Mouse (Mus musculus) left cerebral cortex, postnatal 4 days (tissue): ENCODE data around the gene Sidt1. TPM values are rescaled to one million over a fixed set of nuclear protein-coding genes. Genes with fewer than 3 reads are reported as not detected.
A peak's percentile ranks its signal among the peaks of the same experiment; 100 is the strongest.
"Not testable (repeated sequence)": the region's sequence is repeated elsewhere in the genome, so short reads cannot be mapped to it uniquely, and the experiment has no call there.

Experiments used
- DNase-seq: peaks from one replicate; pipeline ENCODE4 v3.0.0-alpha.2; 2022
- intact Hi-C: fragments of 180-260 bp; cut with DNase I; formaldehyde crosslinking; loops from one replicate; pipeline ENCODE4 v1.15.1; 2025
- total RNA-seq, 2 experiments: library from RNA; stranded (reverse); gene quantifications; 2 replicates each; pipeline ENCODE4 v1.2.3; 2021

The Sidt1 gene
- total RNA-seq, 2 experiments from 2014 or later, result 16.0 to 17.9 TPM

DNA sequence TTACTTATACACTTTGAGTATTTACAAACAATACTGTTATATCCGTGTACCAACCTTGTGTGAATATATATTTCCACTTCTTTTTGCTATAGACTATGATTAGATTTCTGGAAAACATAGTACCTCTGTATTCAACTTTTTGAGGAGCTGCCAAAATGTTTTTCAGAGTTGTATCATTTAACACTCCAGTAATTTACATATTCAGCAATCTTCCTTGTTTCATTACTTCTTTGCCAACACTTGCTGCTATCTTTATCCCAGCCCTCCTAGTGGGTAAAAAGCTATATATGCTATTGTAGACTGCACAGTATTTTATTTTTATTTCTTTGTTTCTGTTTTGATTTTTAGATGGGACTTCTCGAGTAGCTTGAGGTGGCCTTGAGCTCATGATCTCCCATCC lies 29.2 kb downstream of the Sidt1 start:
- no peak for DNase-seq
- intact Hi-C loops, result no loop called here

DNA sequence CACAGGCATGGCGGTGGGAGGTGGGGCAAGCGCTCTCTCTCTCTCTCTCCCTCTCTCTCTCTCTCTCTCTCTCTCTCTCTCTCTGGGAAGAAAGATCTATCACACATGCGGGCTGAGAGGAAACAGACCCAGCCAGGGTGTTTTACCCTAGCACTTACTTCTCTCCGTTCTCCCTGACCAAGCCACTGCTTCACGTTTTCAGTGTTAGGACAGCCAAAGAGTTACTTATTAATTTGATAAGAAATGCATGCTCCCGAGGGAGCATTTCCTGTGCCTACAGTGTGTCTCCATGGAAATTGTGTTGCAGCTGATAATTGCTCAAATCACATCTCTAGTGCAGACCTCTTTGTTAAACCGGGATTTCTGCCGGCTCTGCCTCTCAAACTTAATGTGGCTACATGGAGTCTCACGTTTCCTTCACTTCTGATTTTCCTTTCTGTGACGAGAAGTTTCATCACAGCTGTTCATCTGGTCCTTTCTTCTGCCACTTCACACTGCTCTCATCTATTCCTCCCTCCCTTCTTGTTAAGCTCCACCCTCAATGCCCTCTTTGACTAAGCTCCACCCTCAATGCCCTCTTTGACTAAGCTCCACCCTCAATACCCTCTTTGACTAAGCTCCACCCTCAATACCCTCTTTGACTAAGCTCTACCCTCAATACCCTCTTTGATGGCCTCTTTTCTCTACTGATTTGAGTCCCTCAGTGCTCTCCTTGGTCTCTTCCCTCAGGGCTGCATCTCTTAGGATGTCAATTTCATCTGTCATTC lies 30.7 kb downstream of the Sidt1 start:
- intact Hi-C loops, result no loop called here
- no peak for DNase-seq

DNA sequence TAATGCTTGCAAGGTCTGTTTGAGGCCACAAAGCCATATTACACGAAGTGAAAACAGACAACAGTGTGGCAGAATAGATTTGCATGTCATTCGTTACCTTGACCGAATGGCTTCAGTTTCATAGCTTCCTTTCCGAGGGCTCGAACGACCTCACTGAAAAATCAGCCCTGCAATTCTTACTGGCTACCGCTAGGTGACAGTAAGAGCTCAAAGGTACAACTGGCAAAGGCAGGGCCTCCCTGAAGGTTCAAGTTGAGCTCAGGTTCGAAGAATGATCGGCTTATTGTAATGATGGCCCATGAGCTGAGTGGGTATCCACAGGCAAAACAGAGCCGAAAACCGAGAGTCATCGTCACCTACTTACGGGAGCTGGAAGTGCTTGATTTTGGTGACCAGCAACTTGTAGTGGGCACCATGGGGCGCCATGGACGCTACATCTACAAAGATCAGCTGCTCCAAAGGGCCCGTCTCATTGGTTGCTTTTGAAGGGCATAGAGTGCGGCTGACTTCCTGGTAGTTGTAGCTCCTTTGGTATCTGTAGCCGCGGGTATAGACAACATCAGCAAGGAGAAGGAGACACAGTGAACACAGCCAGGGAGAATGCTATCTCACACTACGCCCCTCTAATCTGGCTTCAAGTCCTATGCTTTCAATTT lies 33.4 kb downstream of the Sidt1 start:
- no peak for DNase-seq
- intact Hi-C loops, result no loop called here

DNA sequence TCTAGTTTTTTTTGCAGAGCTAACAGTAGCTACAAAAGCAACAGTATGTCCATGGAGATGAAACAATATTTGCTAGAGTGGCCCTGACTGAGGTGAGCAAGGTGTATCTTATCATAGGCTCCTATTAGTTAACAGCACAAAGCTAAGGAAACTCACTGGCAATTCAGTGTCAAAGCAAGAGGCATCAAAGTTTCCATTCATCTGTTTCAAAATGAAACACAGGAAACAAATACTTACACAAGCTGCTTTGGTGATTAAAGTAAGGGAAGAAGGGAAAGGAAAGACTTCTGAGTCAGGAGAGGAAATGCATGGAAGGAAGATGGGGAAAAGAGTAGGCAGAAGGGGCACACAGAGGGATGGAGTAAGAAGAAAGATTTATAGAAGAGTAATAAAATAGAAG lies 39.0 kb downstream of the Sidt1 start:
- no peak for DNase-seq
- intact Hi-C loops, result no loop called here

DNA sequence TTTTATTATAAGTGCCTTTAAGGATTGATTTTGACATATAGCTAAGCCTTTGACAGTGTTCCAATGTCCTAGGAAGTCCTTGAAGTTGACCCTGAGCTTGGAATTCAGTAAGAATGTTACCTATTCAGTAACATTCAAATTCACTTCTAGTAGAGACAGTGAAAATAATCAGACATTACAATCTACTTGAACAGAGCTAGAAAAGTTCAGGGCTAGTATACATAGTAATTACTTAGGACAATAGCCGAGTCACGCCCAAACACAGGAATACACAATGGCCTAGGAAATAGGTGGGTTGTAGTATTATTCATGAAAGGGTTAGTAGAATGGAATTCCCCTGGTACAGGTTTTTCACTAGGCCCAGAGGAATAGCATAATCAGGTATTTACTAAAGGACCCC lies 40.3 kb downstream of the Sidt1 start:
- DNase-seq, intact Hi-C loops: not testable (repeated sequence)

DNA sequence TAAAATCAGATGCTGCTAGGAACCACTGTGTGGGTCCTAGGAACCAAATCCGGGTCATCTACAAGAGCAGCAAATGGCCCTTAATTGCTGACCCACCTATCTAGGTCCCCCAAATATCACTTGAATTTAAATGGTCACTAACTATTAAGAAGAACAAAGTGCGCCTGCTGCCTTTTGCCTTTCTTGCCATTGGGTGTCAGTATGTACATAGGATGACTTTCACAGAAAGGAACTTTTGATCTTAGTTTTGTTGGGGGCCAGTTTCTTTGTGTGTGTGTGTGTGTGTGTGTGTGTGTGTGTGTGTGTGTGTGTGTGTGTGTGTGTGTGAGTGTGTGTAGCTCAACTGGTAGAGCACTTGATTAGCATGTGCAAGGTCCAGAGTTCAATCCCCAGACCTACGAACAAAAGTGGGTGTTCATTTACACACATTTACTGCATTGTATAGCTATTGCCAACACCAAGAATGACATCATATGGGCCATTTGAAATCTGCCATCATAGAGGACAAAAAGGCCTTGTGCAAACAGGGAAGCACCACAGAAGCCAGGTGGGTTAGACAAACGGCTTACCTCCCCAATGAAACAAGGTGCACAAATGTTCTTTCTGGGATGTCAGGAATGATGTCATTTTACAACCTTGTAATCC lies 43.9 kb downstream of the Sidt1 start:
- DNase-seq, result no peak
- intact Hi-C loops, result no loop called here

DNA sequence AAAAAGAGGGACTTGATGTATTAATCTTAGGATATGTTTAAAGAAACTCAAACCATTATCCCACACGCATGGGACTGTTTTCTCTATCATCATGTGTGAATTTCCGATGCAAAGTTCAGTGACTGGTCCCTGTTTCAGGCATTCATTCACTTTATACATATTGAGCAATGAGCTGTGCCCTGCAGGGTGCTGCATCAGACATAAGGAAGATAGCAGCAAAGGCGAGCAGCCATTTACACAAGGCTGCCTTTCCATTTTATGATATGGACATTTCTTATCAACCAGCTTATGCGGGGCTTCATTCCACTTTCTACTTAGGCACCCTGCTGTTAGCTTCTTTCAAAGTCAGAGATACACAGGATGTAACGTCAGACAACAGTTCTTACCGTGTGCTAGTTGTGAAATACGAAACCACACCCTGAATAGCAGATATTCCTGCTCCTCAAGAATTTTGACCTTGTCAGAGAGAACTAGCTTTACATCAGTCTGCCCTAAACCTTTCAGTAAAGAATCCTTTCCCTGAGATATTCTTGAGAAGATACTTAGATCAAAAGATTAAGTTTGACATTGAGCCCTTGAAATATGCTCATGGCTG lies 45.5 kb downstream of the Sidt1 start:
- intact Hi-C loops, result no loop called here
- DNase-seq, result no peak

DNA sequence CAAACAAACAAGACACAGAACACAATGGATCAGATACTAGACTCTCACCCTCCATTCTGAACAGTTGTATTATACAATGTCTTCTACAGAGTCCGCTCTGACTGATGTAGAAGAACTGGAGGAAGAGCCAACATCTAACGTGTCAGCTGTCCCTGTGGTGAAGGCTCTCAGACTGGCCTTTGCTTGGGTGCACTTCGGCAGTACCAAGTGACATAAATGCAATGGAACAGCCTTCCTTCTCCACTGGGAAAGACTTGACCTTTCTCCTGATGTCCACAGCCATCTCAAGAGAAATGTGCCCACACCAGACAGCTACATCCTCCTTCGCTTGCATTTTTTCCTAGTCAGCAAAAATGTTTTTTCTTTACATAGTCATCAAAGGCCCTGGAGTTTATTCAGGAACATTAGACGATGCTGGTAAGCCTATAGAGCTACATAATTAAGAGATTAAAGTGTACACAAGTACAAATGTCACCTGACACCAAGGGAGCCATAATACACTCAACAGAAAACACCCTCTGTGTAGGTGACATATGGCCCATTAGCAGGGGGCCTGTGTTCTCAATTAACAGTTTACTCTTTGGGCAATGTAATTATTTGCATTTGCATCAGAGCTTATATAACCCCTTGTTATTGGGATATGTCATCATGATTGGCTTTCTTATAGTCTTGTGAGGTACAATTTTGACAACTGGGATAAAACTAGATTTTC lies 50.2 kb downstream of the Sidt1 start:
- intact Hi-C loops, result no loop called here
- DNase-seq, result peak; percentile 20

DNA sequence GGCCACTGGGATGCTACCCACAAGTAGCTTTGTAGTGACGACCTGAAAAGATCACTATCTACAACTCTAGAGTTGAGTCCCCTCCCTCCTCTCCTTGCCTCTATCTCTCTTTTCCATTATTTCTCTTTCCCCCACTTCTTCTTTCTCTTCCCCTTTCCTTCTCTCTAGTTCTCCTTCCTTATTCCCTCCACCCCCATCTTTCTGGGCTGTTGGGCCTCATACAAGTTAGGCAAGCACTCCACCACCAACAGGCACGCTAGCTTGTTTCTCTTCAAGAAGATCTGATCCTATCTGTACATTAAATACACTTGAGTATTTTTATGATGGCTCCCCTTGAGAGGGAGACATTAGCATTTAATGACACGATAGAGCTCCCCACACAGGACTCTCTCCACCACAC lies 51.0 kb downstream of the Sidt1 start:
- intact Hi-C loops, result no loop called here
- no peak for DNase-seq

DNA sequence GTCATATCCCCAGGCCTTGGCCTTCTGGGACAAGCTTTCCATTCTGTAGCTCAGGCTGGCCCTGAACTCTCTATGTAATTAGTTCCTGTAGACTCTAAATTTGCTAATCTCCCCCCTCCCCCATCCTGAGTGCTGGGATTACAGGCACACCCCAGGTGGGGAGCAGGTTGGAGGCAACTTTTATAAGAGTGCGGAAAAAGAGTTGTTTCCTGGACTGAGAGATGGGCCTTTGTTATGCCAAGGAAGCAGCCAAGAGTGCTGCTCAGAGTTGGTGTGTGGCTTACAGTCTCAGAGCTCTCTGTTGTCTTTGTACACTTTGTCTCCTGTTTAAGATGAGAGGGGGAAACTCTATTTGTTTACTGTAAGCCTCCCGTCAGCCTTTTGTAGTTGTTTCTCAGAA lies 52.2 kb downstream of the Sidt1 start:
- intact Hi-C loops, result no loop called here
- no peak for DNase-seq

DNA sequence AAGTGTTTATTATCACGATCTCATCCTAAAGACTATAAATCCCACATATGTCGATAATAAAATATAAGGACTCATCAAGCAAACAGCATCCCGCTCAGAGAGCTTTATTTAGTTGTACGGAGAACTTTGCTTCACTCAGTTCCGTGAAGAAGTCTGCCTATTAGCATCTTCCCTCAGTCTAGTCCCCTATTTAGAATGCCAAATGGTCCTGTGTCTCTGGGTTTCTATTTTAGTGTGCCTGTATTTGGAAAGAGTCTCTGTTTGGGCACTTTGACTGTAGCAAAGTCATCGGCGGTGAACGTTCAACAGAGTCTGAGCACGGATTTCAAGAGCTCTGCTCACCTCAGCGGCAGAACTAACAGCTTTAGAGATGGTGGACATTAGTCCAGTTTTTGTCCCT lies 55.8 kb downstream of the Sidt1 start:
- no peak for DNase-seq
- intact Hi-C loops, result no loop called here

DNA sequence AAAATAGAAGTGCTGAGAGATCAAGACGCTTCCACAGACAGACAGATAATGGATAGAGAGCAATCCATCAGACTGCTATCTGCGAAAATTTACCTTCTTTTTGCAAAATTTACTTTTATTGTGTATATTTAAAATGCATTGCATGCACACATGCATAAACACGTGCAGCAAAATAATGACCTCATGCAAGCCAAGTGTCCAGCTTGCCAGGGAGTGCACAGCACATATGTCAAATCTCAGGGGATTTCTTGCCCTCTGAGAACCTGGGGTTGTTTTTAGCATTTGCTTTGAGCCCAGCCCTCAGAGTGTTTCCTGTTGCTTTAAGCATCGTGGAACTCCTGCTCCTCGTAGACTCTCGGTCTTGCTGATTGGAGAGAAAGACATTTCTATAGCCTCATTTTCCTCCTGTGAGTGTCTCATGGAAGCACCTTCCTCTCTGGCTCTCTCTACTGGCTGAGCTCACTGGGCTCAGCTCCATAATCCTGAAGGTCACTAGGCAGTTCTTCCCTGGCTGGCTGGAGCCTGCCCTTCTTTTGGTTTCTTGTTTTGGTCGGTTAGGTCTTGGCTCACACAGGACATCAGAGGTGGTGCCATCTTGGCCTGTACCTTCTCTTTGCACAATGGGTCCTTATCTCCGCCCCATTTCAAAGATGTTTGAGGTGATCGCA lies 61.5 kb downstream of the Sidt1 start:
- intact Hi-C loops, result no loop called here
- peak; percentile 6 for DNase-seq

DNA sequence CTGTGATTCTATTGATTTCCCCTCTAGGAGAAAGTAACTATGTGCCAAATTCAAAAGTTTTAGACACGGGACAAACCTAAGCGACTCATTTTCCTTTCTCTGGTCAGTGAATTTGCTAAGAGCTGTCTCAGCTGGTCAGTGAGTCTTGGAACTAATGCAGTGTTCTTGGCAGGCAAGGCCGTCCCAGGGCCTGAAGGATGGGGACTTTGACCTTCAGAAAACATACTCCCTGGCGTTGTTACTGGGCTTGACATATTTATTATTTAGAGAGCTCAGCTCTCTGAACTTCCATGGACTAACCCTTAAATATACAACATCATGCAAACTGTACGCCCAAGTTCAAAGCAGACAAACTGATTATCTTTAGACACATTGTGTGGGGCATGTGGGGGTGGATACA lies 62.4 kb downstream of the Sidt1 start:
- intact Hi-C loops, result no loop called here
- peak; percentile 6 for DNase-seq

DNA sequence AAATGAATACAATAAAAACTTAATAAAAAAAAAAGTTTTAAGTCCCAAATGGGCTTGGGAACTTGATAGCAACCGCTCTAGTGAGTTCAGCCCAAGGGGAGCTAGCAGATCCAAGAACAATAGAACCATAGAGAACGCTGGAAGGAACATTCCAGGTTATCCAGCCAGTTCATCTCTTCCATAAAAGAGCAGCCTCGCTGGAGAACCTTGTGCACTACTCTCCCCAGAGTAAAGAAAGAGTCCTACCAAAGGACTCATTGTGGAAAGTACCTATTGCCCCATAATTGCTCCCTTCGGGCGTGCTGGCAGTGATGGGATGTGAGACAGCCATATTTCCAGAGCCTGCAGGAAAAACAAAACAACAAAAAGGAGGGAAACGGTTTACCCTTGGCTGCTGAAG lies 63.4 kb downstream of the Sidt1 start:
- intact Hi-C loops, result no loop called here
- DNase-seq, result no peak

DNA sequence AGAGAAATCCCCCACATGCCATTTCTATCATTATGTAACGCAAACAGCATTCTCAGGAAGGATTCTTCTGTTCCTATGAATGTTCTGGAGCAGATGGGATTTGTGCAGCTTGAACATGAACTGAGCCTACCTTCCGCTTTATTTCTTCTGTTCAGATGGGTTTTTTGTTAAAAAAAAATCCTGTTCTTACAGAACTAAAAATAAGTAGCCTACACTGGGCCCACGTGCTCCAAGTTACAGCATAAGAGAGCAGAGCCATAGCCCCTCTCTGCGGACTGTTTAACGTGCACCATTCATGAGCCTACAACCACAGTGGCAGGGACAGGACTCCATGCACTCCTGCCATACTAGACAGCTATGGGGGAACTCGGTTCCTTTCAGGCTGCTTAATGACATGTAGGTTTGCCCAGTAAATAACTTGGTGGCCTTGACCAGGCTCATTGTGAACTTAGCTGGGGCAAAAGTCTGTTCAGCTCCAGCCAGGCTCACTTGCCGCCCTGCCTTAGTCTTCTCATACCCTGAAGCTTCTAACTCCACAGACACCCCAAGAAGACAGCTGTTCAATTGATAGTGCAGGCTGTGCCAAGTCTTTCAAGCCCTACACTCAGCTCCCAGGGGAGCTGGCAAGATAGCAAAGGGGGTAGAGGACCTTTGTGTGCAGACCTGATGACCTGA lies 64.3 kb downstream of the Sidt1 start:
- no peak for DNase-seq
- intact Hi-C loops, result no loop called here

DNA sequence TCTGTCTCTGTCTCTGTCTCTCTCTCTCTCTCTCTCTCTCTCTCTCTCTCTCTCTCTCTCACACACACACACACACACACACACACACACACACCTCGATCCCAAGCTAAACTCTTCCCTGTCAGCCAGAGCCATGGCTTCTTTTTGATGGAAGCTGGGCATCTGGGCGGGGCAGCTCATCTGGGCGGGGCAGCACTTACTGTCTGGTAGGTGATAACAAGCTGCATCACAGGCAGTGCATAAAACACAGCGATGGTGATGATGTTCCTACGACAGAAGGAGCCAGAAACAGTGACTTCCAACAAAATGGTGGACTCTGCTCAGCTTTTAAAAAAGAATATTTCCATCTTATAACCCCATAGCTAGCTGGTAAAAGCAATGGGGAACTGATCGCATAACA lies 67.4 kb downstream of the Sidt1 start:
- intact Hi-C loops, result no loop called here
- no peak for DNase-seq

DNA sequence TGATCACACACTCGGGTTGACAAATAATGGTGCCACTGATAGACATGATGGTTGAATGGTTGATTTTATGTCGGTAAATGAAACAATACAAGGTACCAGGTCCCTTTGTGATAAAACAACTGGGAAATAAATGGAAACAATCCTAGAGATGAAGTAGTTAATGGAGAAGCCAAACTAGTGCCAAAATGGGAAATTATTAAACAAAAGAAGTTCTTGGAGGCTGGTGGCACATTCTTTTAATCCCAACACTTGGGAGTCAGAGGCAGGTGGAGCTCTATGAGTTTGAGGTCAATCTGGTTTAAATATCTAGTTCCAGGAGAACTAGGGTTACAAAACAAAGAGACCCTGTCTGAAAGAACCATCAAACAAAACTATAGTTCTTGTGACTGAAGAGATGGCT lies 68.1 kb downstream of the Sidt1 start:
- no peak for DNase-seq
- intact Hi-C loops, result no loop called here

DNA sequence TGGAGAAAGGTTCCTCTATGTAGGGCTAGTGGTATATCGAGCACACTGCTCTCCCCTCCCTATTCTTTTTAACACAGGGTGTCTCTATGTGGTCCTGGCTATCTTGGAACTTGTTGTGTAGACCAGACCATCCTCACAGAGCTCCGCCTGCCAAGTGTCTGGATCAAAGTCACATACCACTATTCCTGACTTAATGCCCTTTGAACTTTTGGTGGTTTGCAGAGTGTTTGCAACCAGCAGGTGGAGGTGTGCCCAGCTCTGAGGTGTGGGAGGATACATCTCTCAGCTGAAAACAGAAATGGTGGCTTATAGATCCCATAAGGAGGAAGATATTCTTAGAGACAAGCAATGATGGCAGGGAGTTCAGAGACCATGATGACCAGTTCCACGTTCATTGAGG lies 75.5 kb downstream of the Sidt1 start:
- DNase-seq, result no peak
- intact Hi-C loops, result no loop called here

DNA sequence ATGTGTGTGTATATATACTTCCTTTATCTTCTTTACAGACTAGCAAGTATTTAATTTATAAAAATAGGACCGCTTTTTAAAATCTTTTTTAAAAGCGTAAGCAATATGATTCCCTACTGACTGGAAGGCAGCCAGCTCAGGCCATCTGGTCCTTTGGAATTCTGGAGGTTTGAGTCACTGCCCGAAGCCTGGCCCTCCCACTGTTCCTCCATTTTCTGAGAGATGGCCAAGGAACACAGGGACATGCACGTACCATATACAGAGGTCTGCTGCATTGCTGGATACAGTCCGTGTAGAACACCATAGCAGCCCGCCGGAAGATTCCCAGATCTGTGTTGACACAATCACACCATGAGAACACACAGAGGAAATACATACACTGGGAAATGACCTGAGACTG lies 78.3 kb downstream of the Sidt1 start:
- peak; percentile 85 for DNase-seq
- intact Hi-C loops, result no loop called here
